Mouse (Mus musculus): ENCODE measurements at regions not wholly inside any gene's neighbourhood (a gene's known extent, or its start where the extent isn't known, plus 50 kb on each side); places are given as distances from the start of the nearest gene placed in this dataset.

- no peak for DNase-seq
Measured at GRCm38 (mm10) chr1:77190141-77190540, 324.7 kb downstream of the Epha4 start.

GRCm38 (mm10) chr1:77201321-77201917 is 313.5 kb downstream of the Epha4 start:
- no peak for DNase-seq

GRCm38 (mm10) chr1:77202948-77203347 is 311.9 kb downstream of the Epha4 start:
- DNase-seq, result peak in 1 of 2 experiments; percentile 8

GRCm38 (mm10) chr1:77206535-77206934 is 308.4 kb downstream of the Epha4 start:
- DNase-seq, result no peak

- no peak for DNase-seq
Measured at GRCm38 (mm10) chr1:77209395-77209794, 305.5 kb downstream of the Epha4 start.

GRCm38 (mm10) chr1:77213462-77214098 is 301.3 kb downstream of the Epha4 start:
- DNase-seq, result no peak

- DNase-seq, result no peak
Measured at GRCm38 (mm10) chr1:77219488-77220321, 295.2 kb downstream of the Epha4 start.

- no peak for DNase-seq
Measured at GRCm38 (mm10) chr1:77220322-77220590, 294.6 kb downstream of the Epha4 start.

- DNase-seq, result no peak
Measured at GRCm38 (mm10) chr1:77220783-77221182, 294.1 kb downstream of the Epha4 start.

GRCm38 (mm10) chr1:77221900-77222299 is 293.0 kb downstream of the Epha4 start:
- no peak for DNase-seq

GRCm38 (mm10) chr1:77226546-77226945 is 288.3 kb downstream of the Epha4 start:
- peak; percentile 30 to 47 for DNase-seq

GRCm38 (mm10) chr1:77226991-77227515 is 287.8 kb downstream of the Epha4 start:
- DNase-seq, result no peak

GRCm38 (mm10) chr1:77227800-77228199 is 287.1 kb downstream of the Epha4 start:
- no peak for DNase-seq

- DNase-seq, result no peak
Measured at GRCm38 (mm10) chr1:77229561-77229960, 285.3 kb downstream of the Epha4 start.

- no peak for DNase-seq
Measured at GRCm38 (mm10) chr1:77233010-77233409, 281.9 kb downstream of the Epha4 start.

GRCm38 (mm10) chr1:77244642-77245041 is 270.2 kb downstream of the Epha4 start:
- DNase-seq, result no peak

- no peak for DNase-seq
Measured at GRCm38 (mm10) chr1:77246047-77246446, 268.8 kb downstream of the Epha4 start.

- DNase-seq, result no peak
Measured at GRCm38 (mm10) chr1:77254276-77254675, 260.6 kb downstream of the Epha4 start.

GRCm38 (mm10) chr1:77256115-77256842 is 258.6 kb downstream of the Epha4 start:
- DNase-seq, result no peak

- DNase-seq, result no peak
Measured at GRCm38 (mm10) chr1:77258730-77259310, 256.1 kb downstream of the Epha4 start.

GRCm38 (mm10) chr1:77259789-77260188 is 255.1 kb downstream of the Epha4 start:
- DNase-seq, result no peak

- no peak for DNase-seq
Measured at GRCm38 (mm10) chr1:77261678-77262077, 253.2 kb downstream of the Epha4 start.
